Mouse (Mus musculus) heart, embryonic 10.5 days (tissue): ENCODE results near the gene Gpr137. TPM values are rescaled to one million over a fixed set of nuclear protein-coding genes. Genes with fewer than 3 reads are reported as not detected.

ENCODE experiments used
- DNase-seq: peaks from one replicate; pipeline ENCODE4 v3.0.0-alpha.2; 2017; ENCODE audit warnings: low spot score
- H3K27ac ChIP-seq: fragments of 300-500 bp; sonication (generic); 2 replicates; pipeline ENCODE4 v1.5.1; 2016; ENCODE audit warnings: mild to moderate bottlenecking
- H3K27me3 ChIP-seq: fragments of 300-500 bp; sonication (generic); 2 replicates; pipeline ENCODE4 v1.6.1; 2016; ENCODE audit warnings: mild to moderate bottlenecking; ENCODE audit not compliant: poor library complexity, insufficient read depth, severe bottlenecking
- H3K36me3 ChIP-seq: fragments of 300-500 bp; sonication (generic); 2 replicates; pipeline ENCODE4 v1.6.1; 2016; ENCODE audit warnings: mild to moderate bottlenecking, moderate library complexity
- H3K4me1 ChIP-seq: fragments of 300-500 bp; sonication (generic); 2 replicates; pipeline ENCODE4 v1.6.1; 2016; ENCODE audit warnings: mild to moderate bottlenecking
- H3K4me3 ChIP-seq: fragments of 300-500 bp; sonication (generic); 2 replicates; pipeline ENCODE4 v1.5.1; 2016; ENCODE audit warnings: mild to moderate bottlenecking, moderate library complexity
- H3K9me3 ChIP-seq: fragments of 300-500 bp; sonication (generic); 2 replicates; pipeline ENCODE4 v1.6.1; 2016; ENCODE audit warnings: mild to moderate bottlenecking, moderate library complexity
- WGBS: fragments of 180-500 bp; shearing (Covaris S2); methylation state at CpG from one replicate; pipeline ENCODE4 v1.1.7; 2016; 5-methylcytosine and 5-hydroxymethylcytosine counted together
- polyA plus RNA-seq: library from polyadenylated mRNA; unstranded; fragments of >200 nt; fragmentation: Nextera tagmentation; extraction: Ambion mirVana; gene quantifications from 2 replicates; pipeline ENCODE4 v1.2.1, GENCODE M21; 2016

Gene Gpr137
- polyA plus RNA-seq, 1 experiment from 2014 or later, result 20.3 TPM

DNA sequence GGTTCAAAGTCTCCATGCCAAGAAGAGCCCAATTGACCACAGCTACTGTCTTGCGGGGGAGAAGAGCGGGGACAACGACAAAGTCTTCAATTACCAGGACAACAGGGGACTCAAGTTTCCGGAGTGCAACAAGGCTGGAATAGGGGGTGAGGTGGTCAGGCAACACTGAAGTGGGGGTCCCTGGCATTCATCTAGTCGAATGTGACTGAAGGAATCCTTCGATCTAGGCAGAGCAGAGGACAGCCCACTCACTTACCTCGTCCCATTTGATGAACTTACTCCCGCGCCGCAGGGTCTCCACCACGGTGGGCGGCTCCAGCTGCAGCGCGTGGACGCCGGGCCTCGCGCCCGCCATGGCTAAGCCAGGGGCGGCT, 27.0 kb upstream of the Gpr137 start:
- Histone ChIP-seq H3K27ac (peak overlapping the region; percentile 89), H3K36me3 (peaks cover 28% of the 10 kb centered on the region), H3K27me3 (no peaks in the 10 kb centered on the region), H3K4me1 (peaks cover 59% of the 10 kb centered on the region), H3K9me3 (no peaks in the 10 kb centered on the region), H3K4me3 (peak overlapping the region; percentile 76)
- no peak for DNase-seq
- WGBS, result 2% methylated on average over 20 of the region's 20 CpGs

DNA sequence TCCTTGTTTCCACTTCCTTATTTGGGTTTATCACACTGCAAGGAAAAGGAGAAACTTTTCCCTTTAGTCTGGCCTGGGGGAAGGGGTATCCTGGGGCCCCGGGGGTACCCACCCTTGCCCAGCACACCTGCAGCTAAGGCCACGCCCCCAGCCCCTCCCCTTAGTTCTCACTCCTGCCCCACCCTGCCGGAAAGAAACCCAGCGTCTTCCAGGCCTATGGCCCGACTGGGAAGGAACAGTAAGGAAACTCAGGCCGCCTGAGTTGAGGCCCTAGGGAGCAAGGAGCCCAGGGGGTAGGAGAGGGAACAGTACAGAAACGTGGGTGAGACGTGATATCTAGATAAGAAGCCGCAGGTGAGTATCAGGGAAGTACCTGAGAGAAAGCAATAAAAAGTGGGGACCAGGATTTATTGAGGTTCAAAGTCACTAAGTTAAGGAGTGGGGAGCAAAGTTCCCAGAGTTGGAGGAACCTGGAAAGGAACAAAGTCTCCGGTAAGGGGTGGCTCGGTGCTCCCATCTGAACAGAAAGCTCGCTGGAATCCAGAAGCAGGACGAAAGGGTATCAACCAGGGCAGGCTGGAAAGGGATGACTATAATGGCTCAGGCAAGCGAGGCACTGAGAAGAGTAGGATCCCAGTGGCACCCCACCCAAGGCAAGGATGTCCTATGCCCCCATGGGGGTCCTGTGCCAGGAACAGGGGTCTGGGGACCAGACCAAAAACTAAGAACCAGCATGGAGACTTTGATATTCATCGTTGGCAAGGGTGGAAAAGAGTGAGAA, 26.4 kb upstream of the Gpr137 start:
- Histone ChIP-seq H3K27me3 (no peaks in the 10 kb centered on the region), H3K9me3 (no peaks in the 10 kb centered on the region), H3K27ac (peak overlapping the region; percentile 89), H3K4me1 (peaks cover 53% of the 10 kb centered on the region), H3K36me3 (peaks cover 34% of the 10 kb centered on the region), H3K4me3 (peak overlapping the region; percentile 76)
- no peak for DNase-seq
- WGBS, result 8% methylated on average over 15 of the region's 15 CpGs

DNA sequence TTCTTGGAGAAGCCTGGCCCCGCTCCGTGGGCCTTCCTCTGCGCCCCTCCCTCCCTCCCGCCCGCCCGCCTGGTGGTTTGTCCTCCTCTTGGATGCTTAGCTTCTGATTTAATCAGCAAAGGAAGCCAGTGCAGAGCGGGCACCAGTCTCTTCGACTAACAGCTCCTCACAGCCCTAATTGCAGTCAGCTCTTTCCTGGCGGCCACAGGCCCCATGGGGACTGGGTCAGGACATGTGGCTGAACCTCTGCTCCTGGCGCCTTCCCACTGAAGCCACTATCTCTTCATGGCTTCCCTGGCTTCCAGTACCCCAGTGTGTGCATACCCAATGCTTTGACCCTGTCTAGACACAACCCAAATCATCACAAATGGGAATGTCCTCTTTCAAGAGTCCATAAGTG, 14.2 kb upstream of the Gpr137 start:
- Histone ChIP-seq H3K9me3 (no peaks in the 10 kb centered on the region), H3K4me3 (no peak overlapping the region), H3K4me1 (peaks cover 40% of the 10 kb centered on the region), H3K36me3 (peaks cover 70% of the 10 kb centered on the region), H3K27ac (no peak overlapping the region), H3K27me3 (no peaks in the 10 kb centered on the region)
- no peak for DNase-seq
- 61% methylated on average over 9 of the region's 10 CpGs for WGBS

DNA sequence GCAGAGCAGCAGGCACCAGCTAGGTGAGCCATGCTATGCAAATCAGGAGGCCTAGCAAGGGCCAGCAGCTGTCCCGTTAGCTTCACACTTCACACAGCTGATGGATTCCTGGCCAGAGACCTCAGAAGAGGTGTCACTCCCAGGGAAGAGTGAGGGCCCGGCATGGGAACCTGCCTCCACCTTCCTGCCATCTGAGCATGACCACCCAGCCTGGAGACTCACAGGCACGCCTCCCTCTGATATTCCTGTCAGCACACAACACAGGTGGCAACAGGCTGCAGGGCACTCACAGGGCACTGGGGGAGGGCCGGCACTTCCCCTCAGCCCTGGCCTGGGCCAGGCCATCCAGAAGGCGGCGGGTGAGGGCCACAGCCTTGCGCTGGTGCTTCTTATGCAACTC, 13.1 kb upstream of the Gpr137 start:
- Histone ChIP-seq H3K27ac (peak overlapping the region; percentile 42; the same call in 1 of the 2 replicates), H3K36me3 (peaks cover 65% of the 10 kb centered on the region), H3K4me1 (peaks cover 40% of the 10 kb centered on the region), H3K9me3 (no peaks in the 10 kb centered on the region), H3K4me3 (no peak overlapping the region), H3K27me3 (no peaks in the 10 kb centered on the region)
- 65% methylated on average over 7 of the region's 7 CpGs for WGBS
- no peak for DNase-seq

DNA sequence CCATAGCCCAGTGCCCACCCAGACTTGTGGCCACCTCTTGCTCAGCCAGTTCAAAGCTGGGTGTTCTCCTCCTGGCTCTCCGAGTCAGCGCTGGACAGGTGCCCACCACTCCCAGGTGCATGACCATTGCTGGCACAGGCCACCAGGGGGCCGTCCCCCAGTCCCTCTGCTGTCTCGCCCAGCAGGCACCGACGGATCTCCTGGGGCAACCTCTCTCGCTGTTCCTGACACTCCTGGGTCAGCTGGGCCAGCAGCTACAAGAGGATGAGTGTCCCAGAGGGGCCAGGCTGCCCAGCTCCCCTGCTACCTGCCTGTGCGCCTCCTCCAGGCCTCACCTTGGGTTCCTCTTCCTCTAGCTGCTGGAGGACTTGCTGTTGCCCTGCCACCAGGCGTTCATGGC, 11.8 kb upstream of the Gpr137 start:
- H3K36me3 ChIP-seq, result peaks cover 57% of the 10 kb centered on the region
- H3K4me3 ChIP-seq, result peak overlapping the region; percentile 5; the same call in 1 of the 2 replicates
- H3K4me1 ChIP-seq, result peaks cover 53% of the 10 kb centered on the region
- H3K9me3 ChIP-seq, result no peaks in the 10 kb centered on the region
- H3K27ac ChIP-seq, result peak overlapping the region; percentile 59; the same call in 1 of the 2 replicates
- no peak for DNase-seq
- WGBS, result 60% methylated on average over 9 of the region's 9 CpGs
- no peaks in the 10 kb centered on the region for H3K27me3 ChIP-seq

DNA sequence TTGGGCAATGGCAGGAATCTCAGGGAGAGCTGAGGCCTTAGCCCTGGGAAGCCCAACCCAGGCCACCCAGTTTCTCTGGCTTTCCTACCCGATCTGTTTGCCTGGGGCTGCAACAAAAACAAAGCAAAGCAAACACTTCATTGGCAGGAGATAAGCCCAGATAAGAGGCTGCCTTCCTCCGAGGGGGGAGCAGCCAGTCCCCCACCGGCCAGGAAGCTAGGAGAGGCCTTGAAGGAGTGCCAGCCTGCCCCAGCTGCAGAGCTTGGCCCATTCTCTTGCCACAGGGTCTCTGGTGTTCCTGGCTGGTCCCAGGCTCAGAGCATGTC, 10.4 kb upstream of the Gpr137 start:
- WGBS, result 2% methylated on average over 3 of the region's 3 CpGs
- Histone ChIP-seq H3K4me3 (peak overlapping the region; percentile 73), H3K4me1 (peaks cover 54% of the 10 kb centered on the region), H3K36me3 (peaks cover 51% of the 10 kb centered on the region), H3K27ac (peak overlapping the region; percentile 90), H3K27me3 (no peaks in the 10 kb centered on the region), H3K9me3 (no peaks in the 10 kb centered on the region)
- DNase-seq, result no peak

DNA sequence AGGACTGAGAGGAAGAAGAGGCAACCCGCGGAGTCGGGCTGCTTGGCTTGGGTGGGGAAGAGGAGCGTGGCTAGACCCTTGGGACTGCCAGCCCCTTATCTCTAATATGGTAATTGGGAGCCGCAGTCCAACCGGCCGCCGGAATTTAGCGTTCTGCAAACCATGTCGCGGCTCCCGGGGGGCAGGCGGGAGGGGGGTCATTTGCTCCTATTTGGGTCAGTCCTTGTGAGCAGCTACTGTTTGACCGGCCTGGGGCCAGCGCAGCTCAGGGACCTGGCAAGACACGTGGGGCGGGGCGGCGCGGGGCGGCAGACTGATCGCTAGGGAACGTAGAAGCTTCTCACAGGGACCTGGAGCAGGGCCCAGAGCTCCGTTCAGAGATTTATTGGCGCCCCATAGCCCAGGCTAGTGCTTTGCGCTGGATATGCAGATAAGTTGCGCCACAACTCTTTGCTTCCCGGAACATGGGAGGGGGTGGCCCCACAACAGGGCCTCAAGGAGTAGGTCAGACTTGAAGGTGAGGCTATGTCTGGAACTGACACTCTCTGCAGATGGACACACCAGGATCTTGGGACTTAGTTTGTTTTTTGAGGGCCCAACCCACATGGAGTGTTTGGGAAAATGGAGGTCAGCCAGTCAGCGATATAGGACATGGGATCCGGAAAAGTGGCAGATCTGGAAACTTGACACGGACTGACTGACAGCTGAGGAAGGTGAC, 9.9 kb upstream of the Gpr137 start:
- under 1% methylated on average over 31 of the region's 31 CpGs for WGBS
- Histone ChIP-seq H3K9me3 (no peaks in the 10 kb centered on the region), H3K36me3 (peaks cover 46% of the 10 kb centered on the region), H3K4me3 (peak overlapping the region; percentile 73), H3K27me3 (no peaks in the 10 kb centered on the region), H3K27ac (peak overlapping the region; percentile 90), H3K4me1 (peaks cover 54% of the 10 kb centered on the region)
- peak; percentile 86 for DNase-seq

DNA sequence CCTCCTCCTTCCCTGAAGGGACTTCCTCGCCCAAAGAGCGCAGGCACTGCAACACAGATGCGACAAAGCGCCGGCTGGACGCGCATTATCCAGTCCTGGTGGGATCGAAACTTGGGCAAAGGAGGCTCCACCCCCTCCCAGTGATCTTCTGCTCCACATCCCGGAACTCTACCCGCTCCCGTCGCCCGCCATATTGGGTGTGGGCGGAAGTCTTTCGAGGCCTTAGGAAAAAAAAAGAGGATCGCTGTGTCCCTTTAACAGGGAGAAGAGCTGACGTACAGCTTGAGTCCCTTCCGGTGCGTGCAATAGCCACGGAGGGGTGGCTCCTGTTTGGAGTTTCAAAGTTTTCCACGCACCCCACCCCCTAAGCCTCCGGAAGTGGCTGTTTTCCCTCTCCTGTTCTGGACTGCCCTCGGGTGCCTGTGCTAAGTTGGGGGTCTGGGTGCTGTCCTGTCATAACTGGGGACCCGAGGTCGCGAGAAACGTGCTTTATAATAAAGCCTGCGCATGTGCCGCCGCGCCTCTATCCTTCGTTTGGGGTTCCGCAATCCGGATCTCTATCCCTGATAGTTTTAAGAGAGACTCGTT, 9.2 kb upstream of the Gpr137 start:
- DNase-seq, result peak; percentile 96
- no peaks in the 10 kb centered on the region for H3K9me3 ChIP-seq
- H3K36me3 ChIP-seq, result peaks cover 42% of the 10 kb centered on the region
- no peaks in the 10 kb centered on the region for H3K27me3 ChIP-seq
- H3K4me1 ChIP-seq, result peaks cover 54% of the 10 kb centered on the region
- under 1% methylated on average over 35 of the region's 35 CpGs for WGBS
- H3K27ac ChIP-seq, result peak overlapping the region; percentile 90
- peak overlapping the region; percentile 73 for H3K4me3 ChIP-seq

DNA sequence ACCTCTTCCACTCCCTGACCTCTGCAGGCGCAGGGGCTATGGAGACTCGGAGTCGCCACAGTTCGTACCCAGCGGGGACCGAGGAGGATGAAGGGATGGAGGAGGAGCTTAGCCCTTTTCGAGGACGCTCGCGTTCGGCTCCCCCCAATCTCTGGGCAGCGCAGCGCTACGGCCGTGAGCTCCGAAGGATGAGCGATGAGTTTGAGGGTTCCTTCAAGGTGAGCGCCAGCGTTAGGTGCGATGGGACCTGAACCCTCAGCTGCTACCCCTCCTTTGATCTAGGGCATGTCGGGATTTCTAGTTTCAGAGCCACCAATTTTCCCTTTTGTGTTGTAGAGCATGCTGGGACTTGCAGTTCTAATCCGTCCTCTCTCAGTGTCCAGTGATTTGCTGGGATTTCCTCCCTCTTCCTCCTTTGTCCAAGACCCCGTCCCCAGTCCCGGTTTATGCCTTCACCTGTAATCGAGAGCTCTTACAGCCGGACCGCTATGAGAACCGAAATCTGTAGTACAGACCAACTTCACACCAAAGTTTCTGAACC, 8.4 kb upstream of the Gpr137 start:
- no peaks in the 10 kb centered on the region for H3K9me3 ChIP-seq
- H3K4me3 ChIP-seq, result peak overlapping the region; percentile 73
- no peaks in the 10 kb centered on the region for H3K27me3 ChIP-seq
- WGBS, result under 1% methylated on average over 28 of the region's 28 CpGs
- H3K36me3 ChIP-seq, result peaks cover 39% of the 10 kb centered on the region
- H3K4me1 ChIP-seq, result peaks cover 50% of the 10 kb centered on the region
- peak; percentile 87 for DNase-seq
- H3K27ac ChIP-seq, result peak overlapping the region; percentile 90

DNA sequence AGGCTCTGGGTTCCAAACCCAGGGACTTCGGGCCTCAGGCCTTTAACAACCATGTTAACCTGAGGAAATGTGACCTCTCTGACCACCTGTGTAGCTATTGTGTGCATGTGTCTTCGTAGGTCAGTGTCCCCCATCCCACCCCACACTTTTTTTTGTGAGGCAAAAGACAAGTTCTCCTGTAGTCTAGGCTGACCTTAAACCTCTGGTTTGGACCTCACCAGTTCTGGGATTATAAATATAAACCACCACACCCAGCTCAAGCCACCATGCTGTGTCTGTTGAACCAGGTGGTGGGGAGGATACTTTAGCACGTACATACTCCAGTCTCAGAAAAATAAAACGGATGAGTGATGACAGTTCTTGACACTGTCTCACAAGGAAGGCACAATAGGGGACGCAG, 7.7 kb upstream of the Gpr137 start:
- Histone ChIP-seq H3K9me3 (no peaks in the 10 kb centered on the region), H3K4me3 (peak overlapping the region; percentile 73), H3K27me3 (no peaks in the 10 kb centered on the region), H3K27ac (peak overlapping the region; percentile 90), H3K4me1 (peaks cover 43% of the 10 kb centered on the region), H3K36me3 (peaks cover 38% of the 10 kb centered on the region)
- no peak for DNase-seq
- WGBS, result 57% methylated on average over 5 of the region's 5 CpGs

DNA sequence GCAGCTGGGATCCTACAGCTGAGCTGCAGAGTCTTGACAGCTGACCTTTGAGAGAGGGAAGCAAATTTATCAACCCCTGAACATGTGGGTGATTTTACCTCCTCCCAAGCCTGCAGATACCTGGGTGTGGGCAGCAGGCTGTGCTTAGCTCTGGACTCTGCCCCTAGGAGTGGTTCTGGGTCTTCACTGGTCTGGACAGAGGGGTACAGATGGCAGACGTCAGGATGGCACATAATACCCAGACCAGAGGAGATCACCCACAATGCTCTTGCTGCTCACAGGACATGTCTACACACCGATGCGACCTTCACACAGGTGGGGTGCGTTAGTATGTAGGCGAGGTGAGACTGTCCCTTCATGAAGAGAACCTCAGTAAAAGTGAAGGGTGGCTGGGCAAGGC, 7.3 kb upstream of the Gpr137 start:
- H3K27ac ChIP-seq, result peak overlapping the region; percentile 38; the same call in 1 of the 2 replicates
- 87% methylated on average over 5 of the region's 5 CpGs for WGBS

DNA sequence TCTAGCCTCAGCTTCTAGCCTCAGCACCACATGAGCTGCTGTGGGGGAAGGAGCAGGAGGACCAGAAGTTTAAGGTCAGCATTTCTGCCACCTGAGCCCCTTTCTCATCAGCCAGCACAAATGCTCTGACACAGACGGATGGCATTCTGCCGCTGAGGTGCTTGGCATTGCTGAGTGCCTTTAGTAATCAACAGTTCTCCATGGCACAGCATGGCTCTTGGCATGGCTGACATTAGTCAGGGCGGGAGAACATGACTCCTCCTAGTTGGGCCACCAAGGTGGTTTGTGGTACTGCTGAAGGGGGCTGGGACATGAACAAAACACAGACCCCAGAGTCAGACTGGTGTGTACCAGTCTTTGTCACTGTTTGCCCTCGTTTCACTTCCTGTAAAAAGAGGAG, 5.9 kb upstream of the Gpr137 start:
- peaks cover 29% of the 10 kb centered on the region for H3K36me3 ChIP-seq
- H3K4me1 ChIP-seq, result peaks cover 27% of the 10 kb centered on the region
- H3K9me3 ChIP-seq, result no peaks in the 10 kb centered on the region
- H3K27me3 ChIP-seq, result no peaks in the 10 kb centered on the region
- no peak overlapping the region for H3K4me3 ChIP-seq
- WGBS, result 76% methylated on average over 4 of the region's 4 CpGs
- H3K27ac ChIP-seq, result no peak overlapping the region
- no peak for DNase-seq

More for the DNA sequence above, 7.3 kb upstream of the Gpr137 start:
- H3K27me3 ChIP-seq, result no peaks in the 10 kb centered on the region
- DNase-seq, result no peak
- peak overlapping the region; percentile 73; the same call in 1 of the 2 replicates for H3K4me3 ChIP-seq
- H3K4me1 ChIP-seq, result peaks cover 39% of the 10 kb centered on the region
- H3K36me3 ChIP-seq, result peaks cover 36% of the 10 kb centered on the region
- no peaks in the 10 kb centered on the region for H3K9me3 ChIP-seq

DNA sequence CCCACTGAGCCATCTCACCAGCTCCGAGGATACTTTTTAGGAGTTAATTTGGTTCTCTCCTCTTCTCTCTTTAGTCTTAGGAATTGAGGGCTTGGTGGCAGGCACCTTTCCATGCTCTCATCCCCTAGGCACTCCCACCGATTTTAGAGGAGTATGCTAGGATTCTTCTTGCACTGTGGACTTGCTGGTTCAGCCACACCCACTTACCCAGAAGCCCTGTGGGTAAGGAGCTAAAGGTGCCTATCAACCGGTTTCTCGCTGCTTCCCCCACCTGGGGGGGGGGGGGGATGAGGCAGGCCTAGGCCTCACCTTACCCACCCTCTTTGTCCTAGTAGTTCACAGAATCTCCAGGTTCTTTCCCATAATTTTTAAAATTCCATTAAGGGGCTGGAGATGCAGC, 5.5 kb upstream of the Gpr137 start:
- H3K4me3 ChIP-seq, result no peak overlapping the region
- H3K27me3 ChIP-seq, result no peaks in the 10 kb centered on the region
- H3K36me3 ChIP-seq, result peaks cover 29% of the 10 kb centered on the region
- peaks cover 27% of the 10 kb centered on the region for H3K4me1 ChIP-seq
- H3K27ac ChIP-seq, result no peak overlapping the region
- H3K9me3 ChIP-seq, result no peaks in the 10 kb centered on the region
- no peak for DNase-seq
- WGBS, result 50% methylated on average over 4 of the region's 4 CpGs
